Mouse (Mus musculus) kidney, adult 2 months (tissue): Measurements from ENCODE around the gene Akr1a1.
"Not testable (repeated sequence)": the region's sequence is repeated elsewhere in the genome, so short reads cannot be mapped to it uniquely, and the experiment has no call there.

Experiments used
- CTCF ChIP-seq: fragments of 200-500 bp; conservative IDR thresholded peaks from 2 replicates; pipeline ENCODE4 v1.5.1; 2011; ENCODE audit warnings: low read depth, mild to moderate bottlenecking, control low read depth, low read length, moderate library complexity, mixed read lengths; ENCODE audit not compliant: insufficient read depth, insufficient read length
- POLR2A ChIP-seq: fragments of 200-500 bp; IDR thresholded peaks from one replicate; pipeline ENCODE4 v1.6.1; 2011; ENCODE audit warnings: low read depth, low read length, control low read depth

GRCm38 (mm10) chr4:116659916-116660315, 8.4 kb upstream of the Akr1a1 start:
- TF ChIP-seq CTCF, POLR2A: not testable (repeated sequence)
